Mouse (Mus musculus) Patski (cell line): ENCODE data around the gene Entpd5. TPM values are rescaled to one million over a fixed set of nuclear protein-coding genes. Genes with fewer than 3 reads are reported as not detected.

Source experiments
- ATAC-seq: fragments of 100-300 bp; one replicate; pipeline ENCODE4 v1.8.0; 2021
- CTCF ChIA-PET: fragments of 350-600 bp; sonication (Branson Sonifier 250); formaldehyde crosslinking; loops from one replicate; lab custom pipeline; 2022; ENCODE audit warnings: inconsistent platforms; lab: Charles Lee
- POLR2A ChIA-PET: fragments of 350-600 bp; sonication (Branson Sonifier 250); formaldehyde crosslinking; loops from one replicate; lab custom pipeline; 2022; ENCODE audit warnings: antibody characterized with exemption, inconsistent platforms; lab: Charles Lee
- DNase-seq: peaks from one replicate; pipeline ENCODE4 v3.0.0-alpha.2; 2011; ENCODE audit warnings: low read depth, low spot score
- H3K27me3 ChIP-seq: fragments of 371-371 bp; one replicate; pipeline ENCODE4 v1.5.1; 2021
- CTCF ChIP-seq: fragments of 100-300 bp; IDR thresholded peaks from one replicate; pipeline ENCODE4 v1.5.1; 2021
- in situ Hi-C: fragments of 300-500 bp; cut with MboI; formaldehyde crosslinking; loops from 3 replicates; pipeline ENCODE4 v1.11.1; 2018; ENCODE audit warnings: low pct_unique_long_range_greater_than_20kb, mixed read lengths
- polyA plus RNA-seq: library from polyadenylated mRNA; unstranded; gene quantifications from one replicate; pipeline ENCODE4 v1.2.3, GENCODE M21; 2021

The Entpd5 gene
- polyA plus RNA-seq, 1 experiment from 2014 or later: 21.1 TPM

- no peaks in the 10 kb centered on the region for H3K27me3 ChIP-seq
- ATAC-seq (no peak), DNase-seq (no peak)
- no peak for TF ChIP-seq CTCF
- CTCF ChIA-PET: no interaction called here
- POLR2A ChIA-PET: no interaction called here
- in situ Hi-C loops: loop anchor here (5.0 kb wide), 1 partner anchor 105 kb away; the partner anchor contains the start of genes Aldh6a1 and Lin52
Observed at GRCm38 (mm10) chr12:84347192-84347591, 61.6 kb downstream of the Entpd5 start.

GRCm38 (mm10) chr12:84336963-84337625 is 71.7 kb downstream of the Entpd5 start:
- in situ Hi-C loops: no loop called here
- ATAC-seq: no peak
- no peaks in the 10 kb centered on the region for H3K27me3 ChIP-seq
- no peak for TF ChIP-seq CTCF
- ChIA-PET POLR2A (no interaction called here), CTCF (no interaction called here)
- DNase-seq: no peak

- CTCF ChIA-PET: no interaction called here
- POLR2A ChIA-PET: interaction anchor here (0.5 kb wide), 1 partner anchor 88 kb away, joined by 4 read pairs; no protein-coding TSS in a partner anchor
- TF ChIP-seq CTCF: no peak
- in situ Hi-C loops: no loop called here
- H3K27me3 ChIP-seq: no peaks in the 10 kb centered on the region
- peak; percentile 39 for ATAC-seq
- DNase-seq: no peak
Observed at GRCm38 (mm10) chr12:84327111-84327512, 81.7 kb downstream of the Entpd5 start.

Other genes starting within 250 kb of the Entpd5 start
- 16.0 TPM for gene Elmsan1, start 190.1 kb downstream of the Entpd5 start, polyA plus RNA-seq
- 39.1 TPM for gene Ptgr2, start 123.8 kb downstream of the Entpd5 start, polyA plus RNA-seq
- gene Zfp410, start 92.2 kb downstream of the Entpd5 start, polyA plus RNA-seq: 37.0 TPM
- 44.5 TPM for gene Coq6, start 47.4 kb downstream of the Entpd5 start, polyA plus RNA-seq
- 5.5 TPM for gene Fam161b, start 47.2 kb downstream of the Entpd5 start, polyA plus RNA-seq
- 2.2 TPM for gene Bbof1, start within 50 bp of the Entpd5 start, polyA plus RNA-seq
- 18.1 TPM for gene Rnf113a2, start 8.2 kb upstream of the Entpd5 start, polyA plus RNA-seq
- gene Aldh6a1, start 42.0 kb upstream of the Entpd5 start, polyA plus RNA-seq: 25.0 TPM
- 11.0 TPM for gene Lin52, start 42.4 kb upstream of the Entpd5 start, polyA plus RNA-seq
- gene Vsx2, start 160.7 kb upstream of the Entpd5 start, polyA plus RNA-seq: not detected
- gene Abcd4, start 208.4 kb upstream of the Entpd5 start, polyA plus RNA-seq: 15.4 TPM
- gene Vrtn, start 232.0 kb upstream of the Entpd5 start, polyA plus RNA-seq: not detected